Mouse (Mus musculus): ENCODE data around the gene Defa32.
"Not testable (repeated sequence)": the region's sequence is repeated elsewhere in the genome, so short reads cannot be mapped to it uniquely, and the experiment has no call there.

The Defa32 gene

DNA sequence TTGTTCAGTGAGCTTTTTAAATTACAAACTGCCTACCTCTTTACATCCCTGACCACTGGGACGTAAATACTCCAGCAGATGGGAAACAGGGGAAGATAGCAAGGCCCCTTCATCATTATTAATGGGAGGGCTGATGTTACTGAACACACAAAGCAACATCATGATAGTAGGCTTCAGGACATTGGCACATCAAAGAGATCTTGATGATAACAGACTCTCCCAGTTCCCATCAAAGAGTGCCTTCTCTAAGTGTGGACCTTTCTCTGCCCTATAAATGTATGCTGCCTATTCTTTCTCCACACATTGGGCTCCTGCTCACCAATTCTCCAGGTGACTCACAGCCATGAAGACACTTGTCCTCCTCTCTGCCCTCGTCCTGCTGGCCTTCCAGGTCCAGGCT, at the start of gene Defa32:
Defa32 (plus strand) TSS at position 301 of the 400 bp plus-strand sequence.
- not testable (repeated sequence) for DNase-seq

DNA sequence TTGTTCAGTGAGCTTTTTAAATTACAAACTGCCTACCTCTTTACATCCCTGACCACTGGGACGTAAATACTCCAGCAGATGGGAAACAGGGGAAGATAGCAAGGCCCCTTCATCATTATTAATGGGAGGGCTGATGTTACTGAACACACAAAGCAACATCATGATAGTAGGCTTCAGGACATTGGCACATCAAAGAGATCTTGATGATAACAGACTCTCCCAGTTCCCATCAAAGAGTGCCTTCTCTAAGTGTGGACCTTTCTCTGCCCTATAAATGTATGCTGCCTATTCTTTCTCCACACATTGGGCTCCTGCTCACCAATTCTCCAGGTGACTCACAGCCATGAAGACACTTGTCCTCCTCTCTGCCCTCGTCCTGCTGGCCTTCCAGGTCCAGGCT, 19.9 kb upstream of the Defa32 start, which contains the start of gene Defa20:
Defa20 (plus strand) TSS at position 301 of the 400 bp plus-strand sequence.
- not testable (repeated sequence) for DNase-seq

DNA sequence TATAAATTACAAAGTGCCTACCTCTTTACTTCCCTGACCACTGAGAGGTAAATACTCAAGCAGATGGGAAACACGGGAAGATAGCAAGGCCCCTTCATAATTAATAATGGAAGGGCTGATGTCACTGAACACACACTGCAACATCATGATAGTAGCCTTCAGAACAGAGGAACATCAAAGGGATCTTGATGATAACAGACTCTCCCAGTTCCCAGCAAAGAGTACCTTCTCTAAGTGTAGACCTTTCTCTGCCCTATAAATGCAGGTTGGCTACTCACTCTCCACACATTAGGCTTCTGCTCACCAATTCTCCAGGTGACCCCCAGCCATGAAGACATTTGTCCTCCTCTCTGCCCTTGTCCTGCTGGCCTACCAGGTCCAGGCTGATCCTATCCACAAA, 36.3 kb downstream of the Defa32 start, which contains the start of gene Defa37:
Defa37 (plus strand) TSS at position 301 of the 400 bp plus-strand sequence.
- not testable (repeated sequence) for DNase-seq
